Mouse (Mus musculus): Measurements from ENCODE around the gene Rabep2. TPM values are rescaled to one million over a fixed set of nuclear protein-coding genes. Genes with fewer than 3 reads are reported as not detected.

Gene Rabep2
- polyA plus RNA-seq (2017; shearing (Covaris generic)): 35.8 TPM

DNA sequence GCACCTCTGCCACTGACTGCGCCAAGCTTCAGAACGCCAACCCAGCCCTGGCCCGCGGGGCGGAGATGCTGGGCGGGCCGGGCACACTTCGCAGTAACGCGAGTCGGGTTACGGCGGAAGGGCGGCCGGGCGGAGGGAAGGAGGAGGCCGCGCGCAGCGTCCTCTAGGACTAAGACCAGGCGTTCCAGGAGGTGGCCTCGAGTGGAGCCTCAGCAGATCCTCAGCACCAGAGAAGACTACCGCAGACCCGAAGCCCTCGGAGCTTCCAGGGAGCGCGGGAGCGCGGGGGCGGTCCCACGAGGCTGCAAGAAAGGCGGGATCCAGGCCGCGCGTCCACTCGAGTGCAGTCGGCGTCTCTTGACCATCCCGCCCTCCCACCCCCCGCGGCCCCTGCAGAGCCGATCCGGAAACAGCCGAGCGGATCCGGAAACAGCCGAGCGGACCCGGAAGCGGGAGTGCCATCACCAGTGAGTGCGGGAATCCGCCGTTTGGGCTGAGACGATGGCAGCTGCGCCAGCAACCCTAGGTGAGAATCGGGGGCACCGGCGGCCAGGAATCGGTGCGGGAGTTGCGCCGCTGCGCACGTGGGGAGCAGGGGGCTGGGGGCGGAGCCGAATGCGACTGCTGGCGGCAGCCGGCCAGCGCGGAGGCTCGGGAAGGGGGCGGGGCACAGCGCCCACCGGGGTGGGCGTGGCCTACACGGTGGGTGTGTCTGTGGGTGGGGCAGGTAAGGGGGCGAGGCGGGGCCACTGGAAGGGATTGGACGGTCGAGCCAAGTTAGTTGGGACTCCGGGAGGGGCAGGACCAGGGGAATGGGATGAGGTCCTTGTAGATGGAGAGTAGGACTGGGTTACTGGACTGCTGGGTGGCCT lies at the start of gene Rabep2:
Gene Rabep2, plus strand, starts transcription at position 129 of the 872 bp plus-strand sequence.

GRCm38 (mm10) chr7:126396298-126397119 lies 32.0 kb upstream of the Rabep2 start, which contains the start of gene Nfatc2ip:
TSS of gene Nfatc2ip (minus strand) at chr7:126396737.

DNA sequence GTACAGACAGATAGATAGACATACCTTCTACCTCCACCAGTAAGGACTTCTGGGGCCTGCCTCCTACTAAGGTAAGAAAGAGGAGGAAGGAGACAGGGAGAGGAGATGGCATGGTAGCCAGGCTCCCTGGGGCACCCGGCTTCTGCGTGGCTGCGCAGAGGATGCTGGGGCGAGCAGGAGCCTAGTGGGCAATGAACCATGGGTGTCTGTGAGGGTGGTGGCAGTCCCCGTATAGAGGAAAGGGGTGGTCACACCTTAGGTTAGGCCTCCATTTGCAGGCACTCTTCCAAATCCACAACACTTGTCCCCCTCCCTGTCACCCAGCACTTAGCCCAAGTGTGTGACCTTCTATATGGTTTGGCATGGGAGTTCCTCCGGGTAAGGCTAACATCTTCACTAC lies 13.8 kb upstream of the Rabep2 start, which contains the start of gene Cd19:
Gene Cd19, minus strand, starts transcription at position 165 of the 400 bp plus-strand sequence.

DNA sequence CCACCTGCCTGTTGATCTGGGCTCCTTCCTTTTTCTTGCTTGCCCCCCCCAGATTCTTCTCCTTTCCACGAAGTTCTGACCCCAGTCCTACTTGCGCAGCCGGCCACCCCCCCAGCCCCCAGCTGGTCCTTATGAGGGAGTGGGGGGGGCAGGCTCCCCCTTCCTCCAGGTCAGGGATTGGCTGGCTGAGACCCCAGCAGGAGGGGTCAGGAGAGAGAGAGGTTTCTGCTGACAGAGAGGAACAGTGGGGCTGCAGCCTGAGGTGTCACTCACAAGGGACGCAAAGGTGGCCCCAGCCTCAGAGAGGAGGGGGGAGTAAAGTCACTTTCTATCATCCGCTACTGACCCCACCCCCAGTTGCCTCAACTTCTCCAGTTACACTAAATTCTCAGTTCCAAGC lies 34.4 kb downstream of the Rabep2 start, which contains the start of gene Atp2a1:
Gene Atp2a1, minus strand, starts transcription at position 105 of the 400 bp plus-strand sequence.

GRCm38 (mm10) chr7:126474993-126475581 lies 46.5 kb downstream of the Rabep2 start, which contains the start of gene Sh2b1:
TSS of gene Sh2b1 (minus strand) at chr7:126475424.

DNA sequence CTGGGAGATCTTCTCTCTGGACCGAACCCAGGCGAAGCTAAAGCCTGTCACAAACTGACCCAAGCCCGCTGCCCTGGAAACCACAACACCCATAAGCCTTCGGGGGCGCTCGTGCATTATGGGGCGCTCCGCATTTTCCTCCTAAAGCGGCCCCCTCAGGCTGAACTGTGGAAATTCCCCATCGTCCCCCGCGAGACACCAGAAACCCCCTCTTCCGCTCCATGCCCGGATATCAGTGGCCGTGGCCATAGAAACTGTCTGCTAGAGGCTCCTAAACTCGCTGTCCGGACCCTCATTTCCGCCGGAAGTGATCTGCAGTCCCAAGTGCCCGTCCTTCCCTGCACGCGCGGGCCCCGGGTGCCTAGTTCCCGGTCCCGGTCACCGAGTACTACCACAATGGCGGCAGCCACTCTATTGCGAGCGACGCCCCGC lies 58.5 kb downstream of the Rabep2 start, which contains the start of gene Tufm:
Gene Tufm, plus strand, starts transcription at position 310 of the 432 bp plus-strand sequence.

Other genes starting within 250 kb of the Rabep2 start
- gene Xpo6, start 228.3 kb upstream of the Rabep2 start, polyA plus RNA-seq (2017; shearing (Covaris generic)): 219 TPM
- 31.3 TPM for gene Sbk1, start 156.1 kb upstream of the Rabep2 start, polyA plus RNA-seq (2017; shearing (Covaris generic))
- gene Lat, start 59.2 kb upstream of the Rabep2 start, polyA plus RNA-seq (2017; shearing (Covaris generic)): 696 TPM
- 56.7 TPM for gene Spns1, start 51.3 kb upstream of the Rabep2 start, polyA plus RNA-seq (2017; shearing (Covaris generic))
- 7.3 TPM for gene Nfatc2ip, start 32.0 kb upstream of the Rabep2 start, polyA plus RNA-seq (2017; shearing (Covaris generic))
- not detected for gene Cd19, start 13.9 kb upstream of the Rabep2 start, polyA plus RNA-seq (2017; shearing (Covaris generic))
- gene Atp2a1, start 34.3 kb downstream of the Rabep2 start, polyA plus RNA-seq (2017; shearing (Covaris generic)): 0.47 TPM
- gene Sh2b1, start 46.7 kb downstream of the Rabep2 start, polyA plus RNA-seq (2017; shearing (Covaris generic)): 28.4 TPM
- gene Tufm, start 58.6 kb downstream of the Rabep2 start, polyA plus RNA-seq (2017; shearing (Covaris generic)): 50.0 TPM
- gene Atxn2l, start 74.7 kb downstream of the Rabep2 start, polyA plus RNA-seq (2017; shearing (Covaris generic)): 109 TPM
- 166 TPM for gene Eif3c, start 137.7 kb downstream of the Rabep2 start, polyA plus RNA-seq (2017; shearing (Covaris generic))
- 1.1 TPM for gene Apobr, start 156.2 kb downstream of the Rabep2 start, polyA plus RNA-seq (2017; shearing (Covaris generic))
- gene Cln3, start 157.1 kb downstream of the Rabep2 start, polyA plus RNA-seq (2017; shearing (Covaris generic)): 54.1 TPM
- gene Il27, start 166.2 kb downstream of the Rabep2 start, polyA plus RNA-seq (2017; shearing (Covaris generic)): not detected
- not detected for gene Nupr1, start 202.1 kb downstream of the Rabep2 start, polyA plus RNA-seq (2017; shearing (Covaris generic))
- gene Sgf29, start 220.6 kb downstream of the Rabep2 start, polyA plus RNA-seq (2017; shearing (Covaris generic)): 89.1 TPM
- 0.36 TPM for gene Sult1a1, start 247.7 kb downstream of the Rabep2 start, polyA plus RNA-seq (2017; shearing (Covaris generic))

All from naive thymus-derived CD4-positive, alpha-beta T cell, adult 5 months (primary cell).